Mouse (Mus musculus) limb, embryonic 15.5 days (tissue): ENCODE data around the gene Myh13. TPM values are rescaled to one million over a fixed set of nuclear protein-coding genes. Genes with fewer than 3 reads are reported as not detected.

ENCODE experiments used
- ATAC-seq: fragments of 200-750 bp; cut with Nextera tagmentation; 2 replicates; pipeline ENCODE4 v1.8.0; 2017; ENCODE audit warnings: low read depth, moderate TSS enrichment; ENCODE audit not compliant: insufficient number of reproducible peaks, low FRiP score, low TSS enrichment
- H3K27ac ChIP-seq: fragments of 300-500 bp; sonication (generic); 2 replicates; pipeline ENCODE4 v1.5.1; 2015; ENCODE audit warnings: moderate library complexity, mild to moderate bottlenecking, inconsistent platforms
- H3K27me3 ChIP-seq: fragments of 300-500 bp; sonication (generic); 2 replicates; pipeline ENCODE4 v1.6.1; 2015; ENCODE audit warnings: inconsistent platforms
- H3K36me3 ChIP-seq: fragments of 300-500 bp; sonication (generic); 2 replicates; pipeline ENCODE4 v1.6.1; 2015; ENCODE audit warnings: inconsistent platforms
- H3K4me1 ChIP-seq: fragments of 300-500 bp; sonication (generic); 2 replicates; pipeline ENCODE4 v1.6.1; 2015; ENCODE audit warnings: inconsistent platforms
- H3K4me2 ChIP-seq: fragments of 300-500 bp; sonication (generic); 2 replicates; pipeline ENCODE4 v1.6.1; 2015; ENCODE audit warnings: mild to moderate bottlenecking, inconsistent platforms
- H3K4me3 ChIP-seq: fragments of 300-500 bp; sonication (generic); 2 replicates; pipeline ENCODE4 v1.5.1; 2015; ENCODE audit warnings: mild to moderate bottlenecking, inconsistent platforms
- H3K9ac ChIP-seq: fragments of 300-500 bp; sonication (generic); 2 replicates; pipeline ENCODE4 v1.6.1; 2015; ENCODE audit warnings: inconsistent platforms
- H3K9me3 ChIP-seq: fragments of 300-500 bp; sonication (generic); 2 replicates; pipeline ENCODE4 v1.6.1; 2016; ENCODE audit warnings: inconsistent platforms
- WGBS: fragments of 180-500 bp; shearing (Covaris S2); methylation state at CpG from one replicate; pipeline ENCODE4 v1.1.7; 2015; 5-methylcytosine and 5-hydroxymethylcytosine counted together
- polyA plus RNA-seq: library from polyadenylated mRNA; unstranded; fragments of >200 nt; fragmentation: Nextera tagmentation; extraction: Ambion mirVana; gene quantifications from 2 replicates; pipeline ENCODE4 v1.2.1, GENCODE M21; 2015

The Myh13 gene
- polyA plus RNA-seq, 1 experiment from 2014 or later, result 0.10 TPM

DNA sequence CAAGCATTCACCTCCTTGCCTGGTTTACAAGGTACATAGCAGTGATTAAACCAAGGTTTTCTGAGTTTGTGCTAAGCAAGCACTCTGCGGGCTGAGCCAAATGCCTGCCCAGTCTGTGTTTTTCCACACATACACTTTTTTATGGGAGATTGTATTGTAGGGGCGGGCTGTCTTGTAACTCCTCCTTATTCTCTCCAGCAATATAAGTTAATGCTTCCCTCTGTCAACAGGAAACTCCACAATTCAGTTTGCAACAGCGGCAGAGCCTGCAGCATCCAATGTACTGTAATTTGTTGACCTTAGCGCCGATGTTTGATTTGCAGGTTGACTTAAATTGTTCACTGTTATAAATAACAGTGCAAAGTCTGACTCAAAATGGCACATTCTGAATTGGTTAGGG is 79.5 kb downstream of the Myh13 start:
- Histone ChIP-seq H3K9ac (no peak overlapping the region), H3K27me3 (no peaks in the 10 kb centered on the region), H3K27ac (no peak overlapping the region), H3K9me3 (no peaks in the 10 kb centered on the region), H3K4me2 (no peak overlapping the region), H3K4me3 (no peak overlapping the region), H3K36me3 (no peaks in the 10 kb centered on the region), H3K4me1 (no peaks in the 10 kb centered on the region)
- ATAC-seq, result no peak
- 61% methylated on average over 5 of the region's 5 CpGs for WGBS

GRCm38 (mm10) chr11:67414346-67414940 is 93.0 kb downstream of the Myh13 start:
- H3K4me1 ChIP-seq, result no peaks in the 10 kb centered on the region
- WGBS, result 65% methylated on average over 6 of the region's 6 CpGs
- no peaks in the 10 kb centered on the region for H3K36me3 ChIP-seq
- no peak overlapping the region for H3K4me2 ChIP-seq
- ATAC-seq, result no peak
- H3K9me3 ChIP-seq, result no peaks in the 10 kb centered on the region
- H3K27ac ChIP-seq, result no peak overlapping the region
- H3K9ac ChIP-seq, result no peak overlapping the region
- no peaks in the 10 kb centered on the region for H3K27me3 ChIP-seq
- no peak overlapping the region for H3K4me3 ChIP-seq

Other genes with a start within 250 kb of the Myh13 start
- 127 and 317 TPM in 2 replicates for gene Myh3, start 243.4 kb upstream of the Myh13 start, polyA plus RNA-seq
- gene Myh2, start 150.6 kb upstream of the Myh13 start, polyA plus RNA-seq, result 0.27 and 0.52 TPM in 2 replicates
- gene Myh1, start 121.6 kb upstream of the Myh13 start, polyA plus RNA-seq, result 1.0 and 1.2 TPM in 2 replicates
- gene Myh4, start 83.6 kb upstream of the Myh13 start, polyA plus RNA-seq, result 0.10 and 0.12 TPM in 2 replicates
- 55.9 and 160 TPM in 2 replicates for gene Myh8, start 44.5 kb upstream of the Myh13 start, polyA plus RNA-seq
- gene Gas7, start 133.8 kb downstream of the Myh13 start, polyA plus RNA-seq, result 25.2 and 27.0 TPM in 2 replicates